Mouse (Mus musculus) heart, adult 8-10 months (tissue): Measurements from ENCODE around the gene Smim5. TPM values are rescaled to one million over a fixed set of nuclear protein-coding genes. Genes with fewer than 3 reads are reported as not detected.

Source experiments
- DNase-seq: peaks from one replicate; pipeline ENCODE4 v3.0.0; 2022; ENCODE audit warnings: low spot score
- total RNA-seq, 4 experiments: library from RNA; stranded (reverse); gene quantifications; 2 replicates each; pipeline ENCODE4 v1.2.4; 2022

Gene Smim5
- total RNA-seq, 4 experiments from 2014 or later = 11.0 to 28.2 (median 14.6) TPM

- no peak for DNase-seq
These were observed 22.2 kb downstream of the Smim5 start for GRCm38 (mm10) chr11:115921986-115922385.

- DNase-seq = no peak
These were observed 29.3 kb downstream of the Smim5 start for GRCm38 (mm10) chr11:115929031-115929430.

- DNase-seq = no peak
These were observed 30.1 kb downstream of the Smim5 start for GRCm38 (mm10) chr11:115929818-115930217.

- DNase-seq = no peak
These were observed 31.5 kb downstream of the Smim5 start for GRCm38 (mm10) chr11:115931235-115931634.

- DNase-seq = peak; percentile 98
These were observed 33.5 kb downstream of the Smim5 start, which contains the start of the genes Sap30bp and Recql5 for GRCm38 (mm10) chr11:115933108-115933746. Sap30bp (plus strand) TSS chr11:115933282. Recql5 (minus strand) TSS chr11:115933477.

- DNase-seq = no peak
These were observed 34.0 kb downstream of the Smim5 start for GRCm38 (mm10) chr11:115933747-115934110.

- peak; percentile 68 for DNase-seq
These were observed 40.0 kb downstream of the Smim5 start for GRCm38 (mm10) chr11:115939690-115940329.

GRCm38 (mm10) chr11:115941980-115942379 is 42.2 kb downstream of the Smim5 start:
- DNase-seq = no peak

GRCm38 (mm10) chr11:115945247-115945646 is 45.5 kb downstream of the Smim5 start:
- DNase-seq = no peak

GRCm38 (mm10) chr11:115946221-115946828 is 46.6 kb downstream of the Smim5 start:
- DNase-seq = no peak

GRCm38 (mm10) chr11:115948316-115948715 is 48.5 kb downstream of the Smim5 start:
- DNase-seq = no peak

GRCm38 (mm10) chr11:115950719-115951118 is 51.0 kb downstream of the Smim5 start:
- DNase-seq = no peak

GRCm38 (mm10) chr11:115954712-115955111 is 54.9 kb downstream of the Smim5 start:
- DNase-seq = no peak

GRCm38 (mm10) chr11:115955195-115955858 is 55.6 kb downstream of the Smim5 start:
- peak; percentile 51 for DNase-seq

Other genes with a start within 250 kb of the Smim5 start
- 100 to 1,000 TPM in 3 of 4 experiments, 10 to 100 TPM in 1; 93.7 to 126 (median 111) TPM for gene Grb2, start 191.4 kb upstream of the Smim5 start, total RNA-seq
- gene Tmem94, start 134.5 kb upstream of the Smim5 start, total RNA-seq = 100 to 1,000 TPM in 2 of 4 experiments, 10 to 100 TPM in 2; 96.2 to 103 (median 100) TPM
- 10 to 100 TPM; 40.3 to 48.2 (median 44.7) TPM for gene Caskin2, start 86.3 kb upstream of the Smim5 start, total RNA-seq
- 1 to 10 TPM; 6.9 to 8.8 (median 7.5) TPM for gene Tsen54, start 85.2 kb upstream of the Smim5 start, total RNA-seq
- 10 to 100 TPM; 15.7 to 31.8 (median 20.3) TPM for gene Llgl2, start 75.9 kb upstream of the Smim5 start, total RNA-seq
- gene Myo15b, start 41.6 kb upstream of the Smim5 start, total RNA-seq = under 1 TPM in 1 of 4 experiments, not detected in 3; 0.06 TPM
- not detected for gene Smim6, start 12.1 kb downstream of the Smim5 start, total RNA-seq
- 10 to 100 TPM; 14.7 to 21.3 (median 16.2) TPM for gene Sap30bp, start 33.3 kb downstream of the Smim5 start, total RNA-seq
- 10 to 100 TPM in 1 of 4 experiments, 1 to 10 TPM in 3; 6.8 to 14.7 (median 8.2) TPM for gene Recql5, start 33.5 kb downstream of the Smim5 start, total RNA-seq
- gene Itgb4, start 74.7 kb downstream of the Smim5 start, total RNA-seq = 1 to 10 TPM; 2.3 to 3.1 (median 3.0) TPM
- gene Galk1, start 112.8 kb downstream of the Smim5 start, total RNA-seq = 10 to 100 TPM; 12.5 to 16.0 (median 15.0) TPM
- gene H3f3b, start 128.0 kb downstream of the Smim5 start, total RNA-seq = 100 to 1,000 TPM in 3 of 4 experiments, 10 to 100 TPM in 1; 92.7 to 141 (median 123) TPM
- gene Unk, start 130.4 kb downstream of the Smim5 start, total RNA-seq = 1 to 10 TPM; 7.2 to 9.4 (median 7.8) TPM
- gene Unc13d, start 178.0 kb downstream of the Smim5 start, total RNA-seq = 1 to 10 TPM in 2 of 4 experiments, under 1 TPM in 2; 0.41 to 1.4 (median 0.83) TPM
- gene Wbp2, start 187.0 kb downstream of the Smim5 start, total RNA-seq = 100 to 1,000 TPM; 108 to 126 (median 116) TPM
- gene Trim47, start 227.2 kb downstream of the Smim5 start, total RNA-seq = 10 to 100 TPM; 17.9 to 25.7 (median 22.1) TPM
- 1 to 10 TPM; 6.6 to 8.2 (median 7.6) TPM for gene Trim65, start 231.2 kb downstream of the Smim5 start, total RNA-seq
- 10 to 100 TPM; 60.0 to 66.2 (median 63.9) TPM for gene Mrpl38, start 238.9 kb downstream of the Smim5 start, total RNA-seq